Mouse (Mus musculus) MEL (cell line): Measurements from ENCODE around the gene Nmrk1. TPM values are rescaled to one million over a fixed set of nuclear protein-coding genes. Genes with fewer than 3 reads are reported as not detected.

Experiments
- DNase-seq: peaks from one replicate; pipeline ENCODE4 v3.0.0; 2011; ENCODE audit warnings: low read depth, low spot score
- H3K27ac ChIP-seq: 2 replicates; pipeline ENCODE4 v1.5.1; 2012; ENCODE audit warnings: low read depth, mild to moderate bottlenecking, control low read depth, low read length, moderate library complexity; ENCODE audit not compliant: control insufficient read depth
- H3K27me3 ChIP-seq, 2 experiments: fragments of 150-350 bp in 1 of 2; sonication (generic) in 1 of 2; 2 replicates each; pipeline ENCODE4 v1.6.1; 2012; ENCODE audit warnings: low read length in 2 of 2, mild to moderate bottlenecking in 2 of 2, improper control_type of control experiment in 1 of 2, moderate library complexity in 1 of 2; ENCODE audit not compliant: insufficient read depth in 2 of 2, control insufficient read depth in 1 of 2
- H3K36me3 ChIP-seq, 2 experiments: 2 replicates each; pipeline ENCODE4 v1.6.1; 2012 to 2014; ENCODE audit warnings: low read length in 2 of 2, improper control_type of control experiment in 1 of 2, inconsistent platforms in 1 of 2, mild to moderate bottlenecking in 1 of 2; ENCODE audit not compliant: insufficient read depth in 2 of 2, control insufficient read depth in 1 of 2
- H3K4me1 ChIP-seq, 2 experiments: fragments of 150-350 bp in 1 of 2; sonication (generic) in 1 of 2; 2 replicates each; pipeline ENCODE4 v1.6.1; 2012; ENCODE audit warnings: low read length in 2 of 2, improper control_type of control experiment in 1 of 2, mild to moderate bottlenecking in 1 of 2; ENCODE audit not compliant: insufficient read depth in 2 of 2, control insufficient read depth in 1 of 2
- H3K4me3 ChIP-seq, 2 experiments: fragments of 150-350 bp in 1 of 2; sonication (generic) in 1 of 2; 2 replicates each; pipeline ENCODE4 v1.5.1; 2012; ENCODE audit warnings: low read depth in 2 of 2, low read length in 2 of 2, mild to moderate bottlenecking in 2 of 2, moderate library complexity in 2 of 2, control low read depth in 1 of 2, improper control_type of control experiment in 1 of 2; ENCODE audit not compliant: control insufficient read depth in 1 of 2, insufficient read depth in 1 of 2
- H3K79me2 ChIP-seq: 2 replicates; pipeline ENCODE4 v1.6.1; 2012; ENCODE audit warnings: mild to moderate bottlenecking, low read length, moderate library complexity; ENCODE audit not compliant: control insufficient read depth, poor library complexity, insufficient read depth
- H3K9ac ChIP-seq: 2 replicates; pipeline ENCODE4 v1.6.1; 2012; ENCODE audit warnings: low read depth, mild to moderate bottlenecking, control low read depth, low read length, moderate library complexity; ENCODE audit not compliant: control insufficient read depth, poor library complexity, severe bottlenecking
- H3K9me3 ChIP-seq: fragments of 150-350 bp; sonication (generic); replicated peaks from 2 replicates; pipeline ENCODE4 v1.6.1; 2012; ENCODE audit warnings: mild to moderate bottlenecking, low read length, improper control_type of control experiment, moderate library complexity; ENCODE audit not compliant: insufficient read depth
- BHLHE40 ChIP-seq: IDR thresholded peaks from 2 replicates; pipeline ENCODE4 v1.6.1; 2012; ENCODE audit warnings: low read depth, mild to moderate bottlenecking, inconsistent platforms, low read length, improper control_type of control experiment, borderline replicate concordance
- CHD1 ChIP-seq: IDR thresholded peaks from 2 replicates; pipeline ENCODE4 v1.6.1; 2012; ENCODE audit warnings: low read depth, mild to moderate bottlenecking, inconsistent platforms, low read length, improper control_type of control experiment
- CHD2 ChIP-seq: IDR thresholded peaks from 2 replicates; pipeline ENCODE4 v1.6.1; 2011; ENCODE audit warnings: low read length, improper control_type of control experiment
- CTCF ChIP-seq, 3 experiments: IDR thresholded peaks in 2 of 3; conservative IDR thresholded peaks in 1 of 3; 2 replicates each; pipeline ENCODE4 v1.5.1; 2011 to 2012; ENCODE audit warnings: low read length in 3 of 3, low read depth in 2 of 3, mild to moderate bottlenecking in 2 of 3, improper control_type of control experiment in 1 of 3, inconsistent platforms in 1 of 3, mixed read lengths in 1 of 3, moderate library complexity in 1 of 3; ENCODE audit not compliant: control insufficient read depth in 1 of 3, insufficient read depth in 1 of 3, poor library complexity in 1 of 3, severe bottlenecking in 1 of 3
- E2F4 ChIP-seq: IDR thresholded peaks from 2 replicates; pipeline ENCODE4 v1.6.1; 2011; ENCODE audit warnings: low read depth, low read length, improper control_type of control experiment, borderline replicate concordance
- EP300 ChIP-seq, 2 experiments: IDR thresholded peaks; 2 replicates each; pipeline ENCODE4 v1.6.1; 2011; ENCODE audit warnings: improper control_type of control experiment in 2 of 2, low read length in 2 of 2, low read depth in 1 of 2, mild to moderate bottlenecking in 1 of 2
- GABPA ChIP-seq: IDR thresholded peaks from 2 replicates; pipeline ENCODE4 v1.6.1; 2012; ENCODE audit warnings: low read depth, mild to moderate bottlenecking, inconsistent platforms, low read length, improper control_type of control experiment, moderate library complexity
- HCFC1 ChIP-seq: IDR thresholded peaks from 2 replicates; pipeline ENCODE4 v1.6.1; 2012; ENCODE audit warnings: low read depth, mild to moderate bottlenecking, inconsistent platforms, low read length, improper control_type of control experiment, moderate library complexity
- KAT2A ChIP-seq: conservative IDR thresholded peaks from 2 replicates; pipeline ENCODE4 v1.6.1; 2012; ENCODE audit warnings: low read depth, low read length, improper control_type of control experiment, inconsistent platforms
- MAFK ChIP-seq: IDR thresholded peaks from 2 replicates; pipeline ENCODE4 v1.6.1; 2011; ENCODE audit warnings: low read depth, mild to moderate bottlenecking, low read length, improper control_type of control experiment, borderline replicate concordance
- MAX ChIP-seq: IDR thresholded peaks from 2 replicates; pipeline ENCODE4 v1.6.1; 2011; ENCODE audit warnings: low read length, improper control_type of control experiment
- MAZ ChIP-seq: IDR thresholded peaks from 2 replicates; pipeline ENCODE4 v1.6.1; 2012; ENCODE audit warnings: low read depth, mild to moderate bottlenecking, inconsistent platforms, low read length, improper control_type of control experiment
- MEF2A ChIP-seq: IDR thresholded peaks from 2 replicates; pipeline ENCODE4 v1.6.1; 2014; ENCODE audit warnings: low read depth, mild to moderate bottlenecking, inconsistent platforms, low read length, improper control_type of control experiment; ENCODE audit not compliant: poor library complexity, insufficient replicate concordance, severe bottlenecking; ENCODE audit errors: extremely low read depth
- MXI1 ChIP-seq: IDR thresholded peaks from 2 replicates; pipeline ENCODE4 v1.6.1; 2011; ENCODE audit warnings: mild to moderate bottlenecking, low read depth, low read length, improper control_type of control experiment
- MYB ChIP-seq: IDR thresholded peaks from 2 replicates; pipeline ENCODE4 v1.6.1; 2011; ENCODE audit warnings: mild to moderate bottlenecking, low read depth, low read length, improper control_type of control experiment
- MYC ChIP-seq: IDR thresholded peaks from 2 replicates; pipeline ENCODE4 v1.6.1; 2011; ENCODE audit warnings: low read depth, mild to moderate bottlenecking, low read length, improper control_type of control experiment, moderate library complexity
- NELFE ChIP-seq: IDR thresholded peaks from 2 replicates; pipeline ENCODE4 v1.6.1; 2011; ENCODE audit warnings: low read depth, low read length, improper control_type of control experiment
- POLR2A ChIP-seq, 2 experiments: IDR thresholded peaks; 2 replicates each; pipeline ENCODE4 v1.6.1; 2011 to 2012; ENCODE audit warnings: low read length in 2 of 2, mild to moderate bottlenecking in 2 of 2, control low read depth in 1 of 2, improper control_type of control experiment in 1 of 2, low read depth in 1 of 2, moderate library complexity in 1 of 2; ENCODE audit not compliant: control insufficient read depth in 1 of 2, insufficient read depth in 1 of 2, poor library complexity in 1 of 2
- POLR2AphosphoS2 ChIP-seq: IDR thresholded peaks from 2 replicates; pipeline ENCODE4 v1.6.1; 2011; ENCODE audit warnings: low read length, improper control_type of control experiment
- RCOR1 ChIP-seq: IDR thresholded peaks from 2 replicates; pipeline ENCODE4 v1.6.1; 2012; ENCODE audit warnings: low read depth, mild to moderate bottlenecking, inconsistent platforms, low read length, improper control_type of control experiment
- SIN3A ChIP-seq: IDR thresholded peaks from 2 replicates; pipeline ENCODE4 v1.6.1; 2012; ENCODE audit warnings: low read length, improper control_type of control experiment, inconsistent platforms
- TAL1 ChIP-seq: IDR thresholded peaks from 2 replicates; pipeline ENCODE4 v1.6.1; 2012; ENCODE audit warnings: mild to moderate bottlenecking, inconsistent platforms, low read length, moderate library complexity, mixed read lengths
- TBP ChIP-seq: IDR thresholded peaks from 2 replicates; pipeline ENCODE4 v1.8.0; 2011; ENCODE audit warnings: low read depth, low read length, improper control_type of control experiment
- TCF12 ChIP-seq: IDR thresholded peaks from 2 replicates; pipeline ENCODE4 v1.6.1; 2014; ENCODE audit warnings: low read depth, mild to moderate bottlenecking, inconsistent platforms, low read length, improper control_type of control experiment, moderate library complexity
- UBTF ChIP-seq: IDR thresholded peaks from 2 replicates; pipeline ENCODE4 v1.6.1; 2012; ENCODE audit warnings: low read depth, mild to moderate bottlenecking, inconsistent platforms, low read length, improper control_type of control experiment, moderate library complexity, borderline replicate concordance; ENCODE audit not compliant: insufficient read depth
- ZC3H11A ChIP-seq: IDR thresholded peaks from 2 replicates; pipeline ENCODE4 v1.6.1; 2012; ENCODE audit warnings: low read depth, mild to moderate bottlenecking, inconsistent platforms, low read length, improper control_type of control experiment
- ZKSCAN1 ChIP-seq: IDR thresholded peaks from 2 replicates; pipeline ENCODE4 v1.6.1; 2012; ENCODE audit warnings: low read depth, mild to moderate bottlenecking, inconsistent platforms, low read length, improper control_type of control experiment, moderate library complexity
- ZMIZ1 ChIP-seq: IDR thresholded peaks from 2 replicates; pipeline ENCODE4 v1.6.1; 2012; ENCODE audit warnings: low read depth, mild to moderate bottlenecking, inconsistent platforms, low read length, improper control_type of control experiment, moderate library complexity
- ZNF384 ChIP-seq: IDR thresholded peaks from 2 replicates; pipeline ENCODE4 v1.6.1; 2012; ENCODE audit warnings: low read depth, mild to moderate bottlenecking, inconsistent platforms, low read length, improper control_type of control experiment
- polyA plus RNA-seq, 2 experiments: library from polyadenylated mRNA; stranded (reverse) in 1 of 2; unstranded in 1 of 2; fragments of >175 nt in 1 of 2; fragments of >200 nt in 1 of 2; gene quantifications; 2 replicates each; pipeline versions ENCODE4 v1.2.1 to v1.2.4; 2012; ENCODE audit warnings: low replicate concordance in 2 of 2, low read depth in 1 of 2; ENCODE audit not compliant: insufficient read length in 2 of 2, insufficient read depth in 1 of 2, missing spikeins in 1 of 2
- total RNA-seq: library from RNA; depleted of rRNA; stranded (reverse); fragments of 300-350 nt; gene quantifications from 2 replicates; pipeline ENCODE4 v1.2.3, GENCODE M21; 2012

The Nmrk1 gene
- total and polyA plus RNA-seq, 3 experiments = 18.5 to 22.5 TPM; not detected in 1

DNA sequence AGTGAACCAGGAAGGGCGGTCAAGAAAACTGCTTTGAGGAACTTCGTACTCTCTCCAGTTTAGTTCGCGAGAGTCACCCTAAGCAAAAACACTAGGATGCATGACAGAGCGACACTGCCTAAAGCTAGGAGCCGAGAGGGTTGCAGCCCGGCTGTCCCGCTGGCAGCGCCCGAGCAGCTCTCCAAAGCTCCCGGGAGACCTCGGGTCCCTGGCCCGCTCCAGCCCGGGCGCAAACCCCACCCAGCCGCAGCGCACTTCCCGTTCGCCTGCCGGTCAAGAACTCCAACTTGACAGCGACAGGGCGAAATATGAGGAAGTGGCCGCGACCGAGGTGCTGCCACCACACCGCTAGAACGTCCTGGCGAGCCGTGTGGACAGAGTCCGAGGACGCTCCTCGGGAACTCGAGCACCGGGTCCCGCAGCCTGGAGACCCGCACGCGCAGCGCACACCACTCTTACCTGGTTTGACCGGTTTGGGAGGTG is 548 bp upstream of the Nmrk1 start (continued):
- TF ChIP-seq CHD2 = no peak
- TF ChIP-seq EP300 (IDR thresholded peaks at IDR 0.05; ENCODE audit: low read depth in 1 of 2, low read length in 2 of 2) = 0 out of 4 replicates have a peak, but pooled peaks of 1 of the 2 experiments have one; percentile 6
- TF ChIP-seq SIN3A = peak; percentile 60; the same call in 1 of the 2 replicates
- no peak for TF ChIP-seq HCFC1
- no peak for TF ChIP-seq RCOR1
- no peak for TF ChIP-seq ZNF384
- 0 out of 2 replicates have a peak, but pooled peaks have one; percentile 31 for TF ChIP-seq TCF12
- TF ChIP-seq ZKSCAN1 = peak; percentile 37; the same call in 1 of the 2 replicates
- peak; percentile 19; the same call in 1 of the 2 replicates for TF ChIP-seq ZMIZ1
- no peak for TF ChIP-seq MYC
- TF ChIP-seq KAT2A = no peak
- TF ChIP-seq ZC3H11A = no peak
- TF ChIP-seq MAZ = no peak
- TF ChIP-seq CTCF (IDR thresholded peaks at IDR 0.05 in 2 of 3, conservative IDR thresholded peaks at IDR 0.05 in 1 of 3; ENCODE audit: control insufficient read depth in 1 of 3, insufficient read depth in 1 of 3, low read depth in 2 of 3, low read length in 3 of 3, poor library complexity in 1 of 3, severe bottlenecking in 1 of 3) = no peak
- TF ChIP-seq NELFE = no peak
- peak; percentile 66; the same call in 1 of the 2 replicates for TF ChIP-seq UBTF
- TF ChIP-seq MXI1 = peak; percentile 67
- no peak for TF ChIP-seq MEF2A

DNA sequence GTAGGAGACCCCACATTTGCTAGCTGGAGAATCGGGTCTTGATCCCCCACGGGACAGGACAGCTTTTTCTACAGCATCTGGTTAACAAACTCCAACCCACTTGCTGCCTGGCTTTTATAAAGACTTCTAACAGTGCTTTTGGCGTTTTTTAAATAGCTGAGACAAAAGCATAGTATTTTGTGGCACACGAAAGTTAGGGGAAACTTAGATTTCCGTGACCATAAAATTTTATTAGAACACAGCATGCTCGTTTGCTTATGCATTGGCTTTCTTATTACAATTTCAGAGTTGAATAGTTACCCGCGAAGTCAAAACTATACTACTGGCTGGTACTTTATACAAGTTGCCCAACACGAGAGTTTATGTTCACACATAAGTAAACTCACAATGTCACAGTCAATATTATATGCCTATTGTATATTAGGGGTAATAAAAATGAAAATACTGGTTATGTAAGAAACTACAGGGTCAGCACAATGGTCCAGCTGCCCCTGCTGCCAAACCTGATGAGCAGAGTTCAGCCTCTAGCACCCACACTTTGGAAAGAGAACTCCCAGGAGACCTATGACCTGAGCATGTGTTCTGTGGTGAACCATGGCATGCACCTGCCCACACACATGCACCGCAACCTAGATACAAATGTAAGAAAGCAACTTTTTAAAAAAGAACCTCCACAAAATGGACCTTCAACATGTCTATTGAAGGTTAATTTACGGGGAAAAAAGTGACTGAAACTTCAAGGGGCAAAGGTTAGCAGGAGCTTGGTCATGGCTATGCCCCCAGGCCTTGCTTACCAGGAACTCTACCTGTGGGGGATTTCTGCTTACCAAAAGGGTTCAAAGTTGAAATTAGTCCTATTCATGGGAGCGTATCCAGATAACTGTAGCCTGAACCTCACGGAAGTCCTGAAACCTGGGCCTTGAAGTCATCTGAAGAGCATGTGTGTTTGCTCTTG is 758 bp downstream of the Nmrk1 start:
- Histone ChIP-seq H3K27me3 (no peaks in the 10 kb centered on the region), H3K4me3 (peak overlapping the region; percentile 61 to 100), H3K27ac (peak overlapping the region; percentile 2; the same call in 1 of the 2 replicates), H3K9ac (peak overlapping the region; percentile 65), H3K4me1 (peaks cover 4 to 19% of the 10 kb centered on the region in 2 experiments), H3K9me3 (no peaks in the 10 kb centered on the region), H3K36me3 (peaks cover 0 to 13% of the 10 kb centered on the region in 2 experiments; a peak in 2 of 4 replicates), H3K79me2 (peaks cover 34% of the 10 kb centered on the region)
- no peak for DNase-seq
- TF ChIP-seq MYB = no peak
- no peak for TF ChIP-seq POLR2AphosphoS2
- no peak for TF ChIP-seq POLR2A (IDR thresholded peaks at IDR 0.05; ENCODE audit: control insufficient read depth in 1 of 2, insufficient read depth in 1 of 2, low read depth in 1 of 2, low read length in 2 of 2, poor library complexity in 1 of 2)
- TF ChIP-seq GABPA = no peak
- peak; percentile 86 for TF ChIP-seq MXI1
- no peak for TF ChIP-seq TAL1
- no peak for TF ChIP-seq MAFK
- no peak for TF ChIP-seq TBP
- TF ChIP-seq UBTF = no peak
- TF ChIP-seq BHLHE40 = 0 out of 2 replicates have a peak, but pooled peaks have one; percentile 35
- TF ChIP-seq E2F4 = no peak
- no peak for TF ChIP-seq RCOR1
- peak; percentile 53; the same call in 1 of the 2 replicates for TF ChIP-seq MAX
- TF ChIP-seq CTCF (IDR thresholded peaks at IDR 0.05 in 2 of 3, conservative IDR thresholded peaks at IDR 0.05 in 1 of 3; ENCODE audit: control insufficient read depth in 1 of 3, insufficient read depth in 1 of 3, low read depth in 2 of 3, low read length in 3 of 3, poor library complexity in 1 of 3, severe bottlenecking in 1 of 3) = no peak
- peak; percentile 61; the same call in 1 of the 2 replicates for TF ChIP-seq MYC
- TF ChIP-seq CHD1 = no peak
- no peak for TF ChIP-seq MAZ
- no peak for TF ChIP-seq ZMIZ1
